Mouse (Mus musculus): ENCODE measurements around the gene Ssh2.

DNA sequence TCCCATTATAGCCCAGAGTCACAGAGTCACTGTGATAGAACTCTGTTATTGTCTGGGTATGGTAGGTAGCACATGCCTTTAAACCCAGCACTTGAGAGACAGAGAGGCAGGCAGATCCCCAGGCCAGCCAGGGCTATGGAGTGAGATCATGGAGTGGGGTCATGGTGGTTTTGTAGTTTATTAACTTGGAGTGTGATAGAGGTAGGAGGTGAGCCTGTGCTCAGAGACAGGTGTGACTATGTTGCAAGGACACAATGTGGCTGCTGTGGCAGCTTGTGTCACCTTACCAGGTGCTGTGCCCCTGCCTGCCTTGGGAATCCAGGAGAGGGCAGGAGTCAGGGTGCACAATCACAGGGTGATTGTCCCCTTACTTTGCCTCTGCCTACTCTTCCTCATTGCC lies 279.4 kb downstream of the Ssh2 start:
- no peak for TF ChIP-seq POLR2A (IDR thresholded peaks at IDR 0.05; ENCODE audit: low read depth, low read length)
- TF ChIP-seq CTCF (IDR thresholded peaks at IDR 0.05; ENCODE audit: borderline replicate concordance, insufficient read depth, low read length) = no peak
